Mouse (Mus musculus): ENCODE results near the gene Aarsd1.
"Not testable (repeated sequence)": the region's sequence is repeated elsewhere in the genome, so short reads cannot be mapped to it uniquely, and the experiment has no call there.

Aarsd1 gene

DNA sequence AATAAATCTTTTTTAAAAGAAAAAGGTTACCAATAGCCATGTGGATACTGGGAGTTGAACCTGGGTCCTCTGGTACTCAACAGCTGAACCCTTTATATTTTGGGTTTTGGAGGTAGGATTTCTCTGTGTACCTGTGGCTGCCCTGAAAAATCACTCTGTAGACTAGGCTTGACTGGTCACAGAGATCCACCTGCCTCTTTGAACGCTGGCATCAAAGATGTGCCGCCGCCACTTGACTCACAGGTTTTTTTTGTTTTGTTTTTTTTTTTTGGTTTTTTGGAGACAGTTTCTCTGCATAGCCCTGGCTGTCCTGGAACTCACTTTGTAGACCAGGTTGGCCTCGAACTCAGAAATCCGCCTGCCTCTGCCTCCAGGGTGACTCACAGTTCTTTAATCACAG is 30.4 kb upstream of the Aarsd1 start:
- no peak for DNase-seq (ENCODE audit: low spot score in 2 of 2)

DNA sequence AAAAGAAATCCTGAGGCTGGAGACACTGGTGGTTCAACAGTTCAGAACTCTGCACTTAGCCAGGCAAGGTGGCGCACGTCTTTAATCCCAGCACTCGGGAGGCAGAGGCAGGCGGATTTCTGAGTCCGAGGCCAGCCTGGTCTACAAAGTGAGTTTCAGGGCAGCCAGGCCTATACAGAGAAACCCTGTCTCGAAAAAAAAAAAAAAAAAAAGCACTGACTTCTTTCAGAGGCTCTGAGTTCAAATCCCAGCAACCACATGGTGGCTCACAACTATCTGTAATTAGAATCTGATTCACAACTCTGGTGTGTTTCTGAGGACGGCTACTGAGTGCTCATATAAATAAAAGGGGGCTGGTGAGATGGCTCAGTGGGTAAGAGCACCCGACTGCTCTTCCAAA is 29.4 kb upstream of the Aarsd1 start:
- not testable (repeated sequence) for DNase-seq (ENCODE audit: low spot score in 2 of 2)

DNA sequence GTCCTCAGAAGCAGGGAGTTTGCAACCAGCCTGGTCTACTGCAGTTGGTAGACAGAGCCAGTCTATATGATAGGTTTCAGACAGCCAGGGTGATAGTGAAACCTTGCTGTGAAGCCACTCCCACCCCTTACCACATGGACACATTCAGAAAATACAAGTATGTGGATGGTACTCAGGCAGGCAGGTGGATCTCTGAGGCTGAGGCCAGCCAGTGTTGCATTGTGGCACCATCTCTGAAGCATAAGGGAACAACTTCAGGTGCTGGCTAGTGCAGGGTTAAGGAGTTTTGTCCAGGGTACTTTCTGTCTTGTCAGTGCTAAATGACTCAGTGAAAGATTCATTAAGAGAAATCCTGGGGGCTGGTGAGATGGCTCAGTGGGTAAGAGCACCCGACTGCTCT is 28.9 kb upstream of the Aarsd1 start:
- DNase-seq (ENCODE audit: low spot score in 2 of 2): no peak

DNA sequence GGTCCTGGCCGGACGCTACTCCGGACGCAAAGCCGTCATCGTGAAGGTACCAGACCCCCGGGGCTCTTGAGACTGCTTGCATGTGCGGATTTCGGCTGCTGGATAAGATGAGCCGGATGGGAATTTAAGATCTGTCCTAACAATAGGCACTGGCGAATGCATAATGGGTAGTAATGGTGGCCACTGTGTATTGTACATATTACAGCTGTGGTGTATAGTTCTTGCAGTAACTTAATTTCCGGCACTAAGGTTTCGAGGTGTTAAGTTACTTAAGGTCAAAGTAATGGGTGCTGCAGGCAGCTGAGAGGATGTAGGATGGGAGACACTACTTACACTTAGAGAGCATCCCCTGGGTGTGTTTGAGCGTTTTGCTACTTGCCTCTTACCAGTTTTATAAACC is 25.3 kb upstream of the Aarsd1 start:
- DNase-seq (ENCODE audit: low spot score in 2 of 2): no peak

DNA sequence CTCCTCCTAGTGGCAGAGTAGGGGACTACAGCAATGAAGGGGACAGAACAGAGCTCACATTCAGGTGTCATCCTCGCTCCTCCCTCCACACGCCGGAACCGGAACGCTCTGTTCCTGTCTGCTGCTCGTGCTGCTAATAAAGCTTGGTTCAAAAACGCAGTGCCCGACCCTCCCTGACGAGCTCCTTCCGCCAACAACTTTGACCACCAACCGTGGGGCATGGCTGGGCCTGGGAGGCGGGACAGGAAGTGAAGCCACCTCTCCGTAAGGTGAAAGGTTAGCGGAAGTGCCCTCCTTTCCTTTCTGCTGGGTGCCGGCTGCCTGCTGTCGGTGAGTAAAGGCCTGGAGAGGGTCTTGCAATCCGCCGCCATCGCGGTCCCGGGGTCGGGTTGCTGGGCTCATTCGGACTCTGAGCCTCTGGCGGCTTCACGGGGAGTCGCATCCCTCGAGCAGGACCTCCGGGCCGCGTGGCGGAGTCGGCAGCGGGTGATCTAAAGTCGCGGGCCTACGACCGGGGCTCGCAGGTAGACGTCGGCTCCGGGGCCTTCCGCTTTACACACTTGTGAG is 24.8 kb upstream of the Aarsd1 start, which contains the start of gene Rpl27:
Gene Rpl27, plus strand, starts transcription at position 172 of the 567 bp plus-strand sequence.
- DNase-seq (ENCODE audit: low spot score in 2 of 2): peak; percentile 92 to 97

DNA sequence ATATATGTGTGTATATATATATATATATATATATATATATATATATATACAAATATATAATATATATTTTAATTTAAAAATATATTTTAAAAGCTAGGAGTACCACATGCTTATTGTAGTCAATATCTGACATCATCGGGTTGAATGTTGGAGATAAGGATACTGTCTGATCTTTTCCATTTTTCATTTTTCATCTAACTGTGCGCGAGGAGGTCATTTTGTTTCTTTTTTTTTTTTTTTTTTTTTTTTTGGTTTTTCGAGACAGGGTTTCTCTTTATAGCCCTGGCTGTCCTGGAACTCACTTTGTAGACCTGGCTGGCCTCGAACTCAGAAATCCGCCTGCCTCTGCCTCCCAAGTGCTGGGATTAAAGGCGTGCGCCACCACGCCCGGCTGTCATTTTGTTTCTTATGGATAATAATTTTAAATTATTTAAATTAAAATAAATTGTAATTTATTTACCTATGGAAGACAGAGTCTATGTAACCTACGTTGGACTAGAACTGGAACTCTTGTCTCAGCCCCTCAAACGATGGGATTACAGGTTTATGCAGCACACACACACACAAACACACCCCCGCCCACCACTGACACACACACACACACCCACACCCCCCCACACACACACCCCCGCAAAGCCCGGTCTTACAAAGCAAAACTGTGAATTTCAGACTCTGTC is 24.2 kb upstream of the Aarsd1 start:
- DNase-seq (ENCODE audit: low spot score in 2 of 2): not testable (repeated sequence)

DNA sequence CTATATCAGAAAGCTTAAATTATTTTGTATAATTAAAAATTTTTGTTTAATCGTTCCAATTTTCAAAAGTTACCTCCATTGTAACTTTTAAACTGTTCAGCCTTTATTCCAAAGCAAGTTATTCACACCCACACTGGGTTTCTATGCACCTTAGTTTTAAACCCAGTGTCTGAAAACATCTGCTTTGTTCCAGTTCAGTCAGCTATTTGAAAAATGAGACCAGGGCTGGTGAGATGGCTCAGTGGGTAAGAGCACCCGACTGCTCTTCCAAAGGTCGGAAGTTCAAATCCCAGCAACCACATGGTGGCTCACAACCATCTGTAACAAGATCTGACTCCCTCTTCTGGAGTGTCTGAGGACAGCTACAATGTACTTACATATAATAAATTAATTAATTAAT is 20.6 kb upstream of the Aarsd1 start:
- DNase-seq (ENCODE audit: low spot score in 2 of 2): not testable (repeated sequence)

DNA sequence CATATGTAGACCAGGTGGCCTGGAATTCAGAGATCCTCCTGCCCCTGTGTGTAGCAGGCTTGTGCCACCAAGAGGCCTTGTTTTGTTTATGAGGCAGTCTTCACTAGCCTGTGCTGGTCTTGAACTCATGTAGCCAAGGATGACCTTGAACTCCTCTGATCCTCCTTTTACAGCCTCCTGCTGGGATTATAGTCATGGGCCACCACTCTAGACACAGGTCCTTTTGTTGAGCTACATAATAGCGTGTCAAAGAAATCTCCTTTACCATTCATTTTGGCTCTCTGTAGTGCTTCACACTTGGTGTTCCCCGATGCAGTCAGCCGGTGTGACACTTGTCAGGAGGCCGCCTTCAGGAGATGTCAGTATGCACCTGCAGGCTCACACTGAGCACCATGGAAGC is 19.5 kb upstream of the Aarsd1 start:
- no peak for DNase-seq (ENCODE audit: low spot score in 2 of 2)

DNA sequence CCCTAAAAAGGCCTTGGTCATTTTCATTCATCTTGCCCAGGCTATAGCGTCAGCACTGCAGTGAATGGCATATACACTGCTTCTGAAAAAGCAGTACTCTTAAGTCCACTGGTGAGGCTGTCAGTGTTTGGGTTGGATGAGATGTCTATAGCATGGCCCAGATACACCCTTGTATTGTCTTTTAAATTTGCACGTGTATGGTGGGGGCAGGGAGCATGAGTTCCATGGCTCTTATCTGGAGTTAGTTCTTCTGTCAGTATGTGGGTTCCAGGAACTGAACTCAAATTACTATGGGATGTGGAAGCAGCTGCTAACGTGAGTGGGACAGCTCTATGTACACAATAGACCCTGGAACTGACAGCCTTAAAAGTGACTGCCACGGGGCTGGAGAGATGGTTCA is 18.4 kb upstream of the Aarsd1 start:
- DNase-seq (ENCODE audit: low spot score in 2 of 2): no peak

DNA sequence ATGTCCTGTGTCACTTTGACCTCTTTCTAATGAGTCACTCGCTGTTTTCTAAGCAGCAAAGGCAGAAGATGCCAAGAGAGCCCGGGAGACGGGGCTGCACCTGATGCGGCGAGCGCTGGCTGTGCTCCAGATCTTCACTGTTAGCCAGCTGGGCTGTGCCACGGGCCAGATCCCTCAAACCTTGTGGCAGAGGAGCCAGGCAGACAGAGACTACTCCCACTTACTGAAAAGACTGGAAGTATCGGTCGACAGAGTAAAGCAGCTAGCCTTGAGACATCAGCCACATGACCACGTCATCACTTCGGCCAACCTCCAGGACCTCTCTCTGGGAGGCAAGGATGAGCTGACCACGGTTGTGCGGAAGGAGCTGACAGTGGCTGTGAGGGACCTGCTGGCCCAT is 16.0 kb upstream of the Aarsd1 start:
- DNase-seq (ENCODE audit: low spot score in 2 of 2): no peak

DNA sequence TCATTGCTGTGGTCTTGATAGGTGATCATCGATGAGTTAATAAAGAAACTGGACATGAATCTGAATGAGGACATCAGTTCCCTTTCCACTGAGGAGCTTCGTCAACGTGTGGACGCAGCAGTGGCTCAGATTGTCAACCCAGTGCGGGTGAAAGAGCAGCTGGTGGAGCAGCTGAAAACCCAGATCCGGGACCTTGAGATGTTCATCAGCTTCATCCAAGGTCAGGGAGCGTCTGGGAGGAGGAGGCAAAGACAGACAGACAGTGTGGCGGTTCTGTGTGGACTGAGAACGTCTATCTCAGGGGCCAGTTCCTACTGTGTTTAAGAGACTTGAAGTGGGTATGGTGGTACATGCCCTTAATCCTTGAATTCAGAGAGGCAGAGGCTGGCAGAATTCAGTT is 13.9 kb upstream of the Aarsd1 start:
- no peak for DNase-seq (ENCODE audit: low spot score in 2 of 2)

DNA sequence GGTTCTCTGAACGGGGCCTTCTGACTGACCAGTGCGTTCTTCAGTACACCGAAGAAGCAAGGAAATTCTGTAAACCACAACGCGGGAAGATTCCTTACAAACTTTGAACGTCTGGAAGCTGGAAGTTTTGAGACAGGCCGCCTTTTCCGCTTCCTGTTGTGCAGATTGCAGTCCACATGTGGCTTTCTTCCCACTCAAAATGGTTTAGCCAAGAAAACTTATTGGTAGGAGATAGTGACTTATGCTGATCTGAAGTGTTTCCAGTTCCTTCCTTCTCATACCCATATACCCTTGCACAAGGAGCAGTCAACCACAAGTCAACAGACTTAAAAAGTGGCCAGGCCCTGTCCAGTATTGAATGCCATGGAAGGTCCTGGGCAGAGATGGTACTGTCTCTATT is 8.8 kb upstream of the Aarsd1 start:
- DNase-seq (ENCODE audit: low spot score in 2 of 2): no peak

DNA sequence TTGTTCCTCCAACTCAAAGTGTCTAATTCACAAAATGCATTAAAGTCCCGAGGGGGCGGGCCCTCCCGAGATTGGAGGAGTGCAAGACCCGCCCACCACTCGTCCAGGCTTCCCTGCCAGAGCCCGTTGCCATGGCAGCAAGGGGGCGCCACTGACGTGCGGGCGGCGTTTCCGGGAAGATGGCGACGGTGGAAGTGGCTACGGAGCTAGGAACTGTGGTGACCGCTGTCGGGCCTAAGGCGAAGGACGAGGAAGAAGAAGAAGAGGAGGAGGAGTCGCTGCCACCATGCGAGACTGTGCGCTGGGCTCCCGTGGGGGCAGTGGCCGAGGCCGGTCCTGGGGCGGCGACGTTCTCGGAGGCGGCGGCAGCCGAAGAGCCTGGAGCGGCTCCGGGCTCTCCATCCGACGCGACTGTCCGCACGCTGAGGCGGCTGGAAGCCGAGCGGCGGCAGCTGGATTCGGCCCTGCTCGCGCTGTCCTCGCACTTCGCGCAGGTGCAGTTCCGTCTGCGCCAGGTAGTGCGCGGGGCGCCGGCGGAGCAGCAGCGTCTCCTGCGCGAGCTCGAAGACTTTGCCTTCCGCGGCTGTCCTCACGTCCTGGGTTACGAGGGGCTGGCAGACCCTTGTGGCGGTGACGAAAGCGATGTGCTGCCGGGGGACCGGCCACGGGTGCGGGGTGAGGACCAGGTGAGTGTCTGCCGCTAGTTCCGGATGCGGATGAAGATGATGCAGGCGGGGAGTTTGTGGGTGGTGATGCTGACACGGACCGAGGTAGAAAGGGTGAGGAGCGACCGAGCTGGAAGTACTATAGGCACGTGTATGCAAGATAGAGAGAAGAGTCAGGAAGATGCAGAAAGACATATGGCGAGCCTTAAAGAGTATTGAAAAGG is 7.8 kb upstream of the Aarsd1 start, which contains the start of the genes Rundc1 and Ptges3l:
Gene Rundc1, plus strand, starts transcription at position 161 of the 889 bp plus-strand sequence.
Gene Ptges3l, minus strand, starts transcription at position 409 of the 889 bp plus-strand sequence.
- peak; percentile 98 to 99 for DNase-seq (ENCODE audit: low spot score in 2 of 2)

DNA sequence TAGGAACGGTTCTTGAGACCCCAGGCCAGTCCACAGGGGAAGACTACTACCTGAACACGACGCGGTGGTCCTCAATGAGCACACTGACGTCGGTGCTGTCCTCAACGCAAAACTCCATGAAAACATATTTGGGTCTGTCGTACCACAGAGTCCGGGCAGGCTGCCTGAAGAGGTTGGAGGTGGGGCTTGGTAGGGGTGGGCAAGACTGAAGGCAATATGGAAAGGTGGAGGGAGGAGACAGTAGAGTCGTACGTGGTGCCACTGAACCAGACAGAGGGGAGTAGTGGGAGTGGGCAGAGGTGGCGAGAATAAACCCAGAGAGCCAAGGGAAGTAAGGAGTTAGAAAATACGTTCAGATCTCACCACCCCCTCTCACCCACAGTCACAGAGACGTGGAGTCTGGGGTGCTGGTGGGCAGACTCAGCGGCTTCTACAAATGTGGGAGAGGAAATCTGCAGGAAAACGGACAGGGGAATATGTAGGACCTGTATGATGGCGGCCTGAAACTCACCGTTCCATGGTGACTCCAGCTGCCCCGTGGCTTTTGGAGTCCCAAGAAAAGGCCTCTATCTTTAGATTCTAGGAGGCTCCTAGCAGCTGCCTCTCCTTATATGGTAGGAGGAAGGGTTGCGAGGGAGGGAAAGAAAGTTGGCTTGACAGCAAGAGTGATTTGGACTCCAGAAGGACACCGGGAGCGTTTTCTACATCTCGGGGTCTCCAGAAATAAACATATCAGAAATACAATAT is 6.9 kb upstream of the Aarsd1 start, which contains the start of gene Gm27029:
Gene Gm27029, minus strand, starts transcription at position 692 of the 747 bp plus-strand sequence.
- DNase-seq (ENCODE audit: low spot score in 2 of 2): no peak

DNA sequence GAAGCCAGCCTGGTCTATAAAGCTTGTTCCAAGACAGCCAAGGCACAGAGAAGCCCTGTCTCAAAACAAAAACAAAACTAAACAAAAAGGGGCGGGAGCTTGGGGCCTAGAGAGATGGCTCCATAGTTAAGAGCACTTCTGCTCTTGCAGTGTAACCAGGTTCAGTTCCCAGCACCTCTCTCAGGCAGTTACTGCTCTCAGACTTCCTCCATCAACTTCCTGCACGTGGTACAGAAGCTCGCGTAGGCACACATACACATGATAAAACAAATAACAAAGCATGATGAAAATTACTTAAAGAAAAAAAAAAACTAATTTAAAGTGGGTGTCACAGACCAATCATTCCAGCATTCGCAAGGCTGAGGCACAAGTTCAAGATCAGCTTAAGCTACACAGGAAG is 2.7 kb upstream of the Aarsd1 start:
- no peak for DNase-seq (ENCODE audit: low spot score in 2 of 2)

DNA sequence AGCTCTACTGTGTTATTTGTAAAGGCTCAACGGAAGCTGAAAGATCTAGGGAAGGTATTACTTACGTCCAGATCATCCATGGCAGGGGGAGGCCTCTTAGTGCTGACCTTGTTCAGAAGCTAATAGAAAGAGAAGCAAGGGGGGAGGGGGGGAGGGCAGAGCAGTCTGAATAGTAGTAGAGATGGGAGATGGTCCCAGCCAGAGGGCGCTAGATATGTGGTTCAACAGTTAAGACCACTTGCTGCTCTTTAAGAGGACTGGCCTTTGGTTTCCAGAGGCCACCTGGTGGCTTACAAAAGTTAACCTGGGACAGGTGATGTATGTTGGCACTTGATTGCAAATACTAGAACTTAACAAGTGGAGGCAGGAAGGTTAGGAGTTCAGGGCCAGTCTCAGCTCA is 2.2 kb upstream of the Aarsd1 start:
- no peak for DNase-seq (ENCODE audit: low spot score in 2 of 2)

DNA sequence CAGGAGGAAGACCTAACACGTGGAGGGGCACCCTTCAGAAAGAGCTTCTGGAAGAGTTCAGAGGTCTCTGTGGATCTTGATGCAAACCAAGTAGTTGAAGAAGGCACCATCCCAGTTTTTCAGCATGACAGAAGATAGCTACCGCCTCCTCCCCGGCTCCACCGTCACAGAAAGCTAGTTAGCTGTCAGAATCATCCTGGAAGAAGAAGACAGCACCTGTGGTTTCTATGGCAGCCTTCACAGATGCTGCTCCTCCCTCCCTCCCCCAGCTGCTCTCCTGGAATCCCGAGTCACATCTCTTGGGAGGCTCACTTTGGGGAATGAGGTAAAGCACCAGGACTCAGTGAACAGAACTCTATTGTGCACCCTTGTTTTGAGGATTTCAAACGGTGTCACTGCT is 1.6 kb upstream of the Aarsd1 start:
- no peak for DNase-seq (ENCODE audit: low spot score in 2 of 2)

DNA sequence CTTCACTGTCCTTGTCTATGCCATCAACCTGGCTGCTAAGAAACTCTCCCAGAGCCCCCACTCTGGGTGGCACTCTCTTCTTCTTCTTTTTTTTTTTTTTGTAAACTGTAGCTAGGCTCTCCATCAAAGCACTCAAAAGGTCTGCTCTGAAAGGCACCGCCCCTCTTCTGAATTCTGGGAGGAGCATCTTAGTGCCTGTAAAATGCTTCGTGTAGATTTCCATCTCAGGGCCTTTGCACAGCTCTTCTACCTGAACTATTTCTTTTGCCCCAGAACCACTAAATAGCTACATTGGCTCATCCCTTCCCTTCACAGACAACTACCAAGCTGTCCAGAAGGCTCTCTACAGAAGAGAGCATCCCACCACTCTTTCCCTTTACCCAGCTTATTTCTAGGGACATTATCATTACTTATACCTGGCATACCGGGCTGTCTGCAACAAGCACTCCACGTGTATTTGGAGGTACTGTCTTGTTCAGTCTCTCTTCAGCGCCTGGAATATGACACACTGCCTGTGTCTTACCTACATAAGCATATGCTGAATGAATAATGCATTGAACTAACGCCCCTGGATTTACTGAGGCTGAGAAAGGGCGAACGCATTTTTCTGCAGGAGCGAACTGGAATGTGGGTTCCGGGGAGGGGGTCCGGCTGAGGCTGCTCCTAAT is 848 bp downstream of the Aarsd1 start:
- no peak for DNase-seq (ENCODE audit: low spot score in 2 of 2)

DNA sequence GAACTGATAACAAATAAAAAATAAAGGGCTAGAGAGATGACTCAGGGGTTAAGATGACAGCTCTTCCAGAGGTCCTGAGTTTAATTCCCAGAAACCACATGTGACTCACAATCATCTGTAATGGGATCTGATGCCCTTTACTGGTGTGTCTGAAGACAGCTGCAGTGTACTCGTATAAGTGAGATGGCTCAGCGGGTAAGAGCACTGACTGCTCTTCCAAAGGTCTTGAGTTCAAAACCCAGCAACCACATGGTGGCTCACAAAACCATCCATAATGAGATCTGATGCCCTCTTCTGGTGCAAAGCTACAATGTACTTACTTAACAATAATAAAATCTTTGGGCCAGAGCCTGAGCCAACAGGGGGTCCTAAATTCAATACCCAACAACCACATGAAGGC is 2.1 kb downstream of the Aarsd1 start:
- no peak for DNase-seq (ENCODE audit: low spot score in 2 of 2)

DNA sequence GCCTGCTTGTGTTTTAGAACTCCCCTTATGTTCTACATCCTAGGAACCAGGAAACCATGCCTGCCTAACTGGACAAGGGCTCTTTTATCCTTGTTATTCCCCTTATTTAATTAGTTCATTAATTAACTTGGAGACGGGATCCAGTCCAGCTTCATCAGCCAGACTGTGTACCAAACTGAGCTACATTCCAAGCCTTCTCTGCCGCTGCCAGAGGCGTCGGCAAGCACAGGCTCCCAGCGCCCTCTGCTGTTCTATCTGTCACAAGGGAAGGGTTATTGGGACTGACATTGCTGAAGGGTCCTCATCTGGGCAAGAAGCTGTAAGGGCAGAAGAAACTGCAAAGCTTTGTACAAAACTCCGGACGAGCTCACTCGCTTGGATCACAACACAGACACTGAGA is 22.3 kb downstream of the Aarsd1 start:
- DNase-seq (ENCODE audit: low spot score in 2 of 2): peak; percentile 47 to 69

DNA sequence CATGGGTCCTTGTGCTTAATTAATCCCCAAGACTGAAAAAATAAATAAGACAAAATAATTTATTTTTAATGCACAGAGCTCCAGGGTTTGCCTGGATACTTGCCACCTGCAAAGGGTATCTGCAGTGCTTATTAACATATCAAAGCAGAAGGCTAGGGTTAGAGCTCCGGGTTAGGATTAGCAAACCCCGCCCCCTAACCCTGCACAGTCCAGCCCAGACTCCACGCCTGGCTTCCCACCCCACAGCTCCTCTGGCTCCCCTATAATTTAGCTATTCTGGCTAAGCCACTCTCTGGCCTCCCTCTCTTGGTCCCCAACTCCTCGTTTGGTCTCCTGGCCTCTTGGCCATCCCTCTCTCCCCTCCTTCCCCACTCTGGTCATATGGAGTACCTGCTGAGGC is 35.6 kb downstream of the Aarsd1 start:
- no peak for DNase-seq (ENCODE audit: low spot score in 2 of 2)

All from urinary bladder, postnatal 36 days (tissue).